Mouse (Mus musculus): ENCODE measurements around the gene Nkx6-2. TPM values are rescaled to one million over a fixed set of nuclear protein-coding genes. Genes with fewer than 3 reads are reported as not detected.

The Nkx6-2 gene
- not detected for polyA plus RNA-seq (2015; fragmentation: Illumina TruSeq; extraction: RNeasy Lipid Tissue Mini Kit (QIAGEN cat#74804); ENCODE audit: insufficient read depth, low replicate concordance)

DNA sequence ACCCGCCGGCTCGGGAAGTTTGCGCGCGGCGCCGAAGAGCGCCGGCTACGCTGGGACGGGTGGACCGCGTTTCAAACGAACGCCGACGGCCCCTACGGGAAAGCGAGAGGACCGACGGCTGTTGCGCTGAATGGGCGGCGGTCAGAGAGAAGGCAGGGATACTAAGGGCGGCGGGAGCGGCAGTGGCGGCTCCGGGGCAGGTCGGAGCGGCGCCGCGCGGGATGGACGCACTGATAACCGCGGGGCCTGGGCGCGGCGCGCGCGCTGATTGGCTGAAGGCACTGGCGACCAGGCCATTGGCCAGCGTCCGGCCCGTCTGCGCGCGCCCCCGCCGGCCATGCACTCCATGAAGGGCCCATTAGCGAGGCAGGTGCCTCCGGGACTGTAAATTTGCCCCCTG is at the start of gene Nkx6-2:
Nkx6-2 (minus strand) TSS at position 203 of the 400 bp plus-strand sequence.

Other genes starting within 250 kb of the Nkx6-2 start
- 17.8 TPM for gene Inpp5a, start 193.7 kb downstream of the Nkx6-2 start, polyA plus RNA-seq (2015; fragmentation: Illumina TruSeq; extraction: RNeasy Lipid Tissue Mini Kit (QIAGEN cat#74804); ENCODE audit: insufficient read depth, low replicate concordance)
- gene Cfap46, start 101.0 kb upstream of the Nkx6-2 start, polyA plus RNA-seq (2015; fragmentation: Illumina TruSeq; extraction: RNeasy Lipid Tissue Mini Kit (QIAGEN cat#74804); ENCODE audit: insufficient read depth, low replicate concordance), result 0.23 TPM